Mouse (Mus musculus): ENCODE data around the gene Crnkl1.
"Not testable (repeated sequence)": the region's sequence is repeated elsewhere in the genome, so short reads cannot be mapped to it uniquely, and the experiment has no call there.

The Crnkl1 gene

GRCm38 (mm10) chr2:145920941-145921650 is 13.7 kb downstream of the Crnkl1 start:
- DNase-seq (ENCODE audit: low spot score in 2 of 2): no peak

GRCm38 (mm10) chr2:145905884-145906283 is 28.9 kb downstream of the Crnkl1 start:
- not testable (repeated sequence) for DNase-seq (ENCODE audit: low spot score in 2 of 2)

- no peak for DNase-seq (ENCODE audit: low spot score in 2 of 2)
These were observed 29.7 kb downstream of the Crnkl1 start for GRCm38 (mm10) chr2:145905156-145905555.

GRCm38 (mm10) chr2:145903983-145904616 is 30.7 kb downstream of the Crnkl1 start:
- no peak for DNase-seq (ENCODE audit: low spot score in 2 of 2)

- peak; percentile 81 to 85 for DNase-seq (ENCODE audit: low spot score in 2 of 2)
These were observed 31.5 kb downstream of the Crnkl1 start for GRCm38 (mm10) chr2:145903061-145903901.

GRCm38 (mm10) chr2:145901861-145902260 is 33.0 kb downstream of the Crnkl1 start, which contains the start of gene Naa20:
Naa20 (plus strand) TSS chr2:145902099.
- no peak for DNase-seq (ENCODE audit: low spot score in 2 of 2)

GRCm38 (mm10) chr2:145900318-145900717 is 34.5 kb downstream of the Crnkl1 start:
- not testable (repeated sequence) for DNase-seq (ENCODE audit: low spot score in 2 of 2)

GRCm38 (mm10) chr2:145898106-145898505 is 36.7 kb downstream of the Crnkl1 start:
- DNase-seq (ENCODE audit: low spot score in 2 of 2): no peak

- DNase-seq (ENCODE audit: low spot score in 2 of 2): no peak
These were observed 41.1 kb downstream of the Crnkl1 start for GRCm38 (mm10) chr2:145893756-145894155.

GRCm38 (mm10) chr2:145890571-145890970 is 44.2 kb downstream of the Crnkl1 start:
- no peak for DNase-seq (ENCODE audit: low spot score in 2 of 2)

GRCm38 (mm10) chr2:145888766-145889480 is 45.9 kb downstream of the Crnkl1 start:
- no peak for DNase-seq (ENCODE audit: low spot score in 2 of 2)

GRCm38 (mm10) chr2:145887937-145888765 is 46.7 kb downstream of the Crnkl1 start:
- peak; percentile 10 to 41 for DNase-seq (ENCODE audit: low spot score in 2 of 2)

GRCm38 (mm10) chr2:145884913-145885785 is 49.7 kb downstream of the Crnkl1 start:
- DNase-seq (ENCODE audit: low spot score in 2 of 2): no peak

GRCm38 (mm10) chr2:145884036-145884912 is 50.5 kb downstream of the Crnkl1 start:
- DNase-seq (ENCODE audit: low spot score in 2 of 2): no peak

- DNase-seq (ENCODE audit: low spot score in 2 of 2): no peak
These were observed 52.4 kb downstream of the Crnkl1 start for GRCm38 (mm10) chr2:145882398-145882797.

- DNase-seq (ENCODE audit: low spot score in 2 of 2): no peak
These were observed 52.9 kb downstream of the Crnkl1 start for GRCm38 (mm10) chr2:145881932-145882331.

GRCm38 (mm10) chr2:145880887-145881747 is 53.7 kb downstream of the Crnkl1 start:
- DNase-seq (ENCODE audit: low spot score in 2 of 2): no peak

GRCm38 (mm10) chr2:145877191-145877590 is 57.6 kb downstream of the Crnkl1 start:
- no peak for DNase-seq (ENCODE audit: low spot score in 2 of 2)
